Mouse (Mus musculus): ENCODE data around the gene Ajap1. TPM values are rescaled to one million over a fixed set of nuclear protein-coding genes. Genes with fewer than 3 reads are reported as not detected.

Ajap1 gene
- 8.9 and 9.8 TPM in 2 replicates for polyA plus RNA-seq (2014; fragmentation: Nextera tagmentation; extraction: Ambion mirVana)

DNA sequence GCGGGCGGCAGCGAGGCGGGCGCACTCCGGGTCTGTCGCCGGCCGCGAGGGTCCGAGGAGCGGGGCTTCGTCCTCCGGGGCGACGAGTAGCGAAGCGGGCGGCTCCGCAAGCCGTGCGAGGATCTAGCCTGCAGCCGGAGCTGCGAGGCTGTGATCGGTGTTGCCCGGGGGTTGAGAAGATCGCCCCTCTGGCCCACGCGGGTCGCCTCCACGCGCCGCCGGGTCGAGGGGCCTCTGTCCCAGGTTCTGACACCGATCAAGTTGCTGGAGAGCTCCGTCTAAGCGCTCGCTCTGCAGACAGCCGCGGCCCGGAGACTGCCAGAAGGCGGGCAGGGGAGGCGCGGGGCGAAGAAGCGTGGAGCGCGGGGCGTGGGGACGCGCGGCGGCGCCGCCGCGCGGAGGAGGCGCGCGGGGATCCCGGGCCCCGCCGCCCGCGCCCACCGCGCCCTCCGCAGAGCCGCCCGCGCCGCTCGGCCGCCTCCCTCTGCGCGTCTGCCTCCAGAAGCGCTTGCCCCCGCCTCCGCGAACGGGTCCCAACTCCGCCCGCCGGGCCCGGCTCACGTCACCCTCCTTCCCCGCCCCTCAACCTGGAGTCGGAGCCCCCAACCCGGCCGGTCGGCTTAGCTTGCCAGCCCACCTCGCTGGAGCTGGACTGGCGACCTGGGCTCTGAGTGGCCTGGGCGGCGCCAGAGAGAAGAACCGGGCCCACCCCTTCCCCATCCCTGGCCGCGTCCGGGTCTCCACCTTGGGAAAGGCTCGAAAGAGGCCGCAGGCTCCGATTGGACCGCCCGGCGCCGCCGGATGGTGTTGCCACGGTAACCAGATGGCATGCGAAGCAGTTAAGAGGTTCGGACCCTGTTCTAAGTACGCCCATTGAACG lies at the start of gene Ajap1:
Gene Ajap1, minus strand, starts transcription at position 353 of the 880 bp plus-strand sequence.
- under 1% methylated on average over 108 of the region's 114 CpGs for WGBS
- H3K27ac ChIP-seq (replicated peaks; ENCODE audit: low read depth, low read length) = peak within 1 kb of the TSS; percentile 82
- H3K36me3 ChIP-seq (ENCODE audit: control insufficient read depth, insufficient read depth, low read length) = no peaks in the 10 kb centered on the region
- H3K4me1 ChIP-seq (ENCODE audit: control insufficient read depth, insufficient read depth, low read length) = peaks cover 45% of the 10 kb centered on the region
- H3K27me3 ChIP-seq (ENCODE audit: control insufficient read depth, insufficient read depth, low read length) = 0 out of 2 replicates have a peak, but pooled peaks cover 3% of the 10 kb centered on the region
- no peaks in the 10 kb centered on the region for H3K9me3 ChIP-seq (ENCODE audit: control insufficient read depth, low read length)
- DNase-seq (peak; percentile 84), ATAC-seq (ENCODE audit: low FRiP score, low TSS enrichment) (peak; percentile 62)
- peak within 1 kb of the TSS; percentile 67 for H3K4me3 ChIP-seq (replicated peaks; ENCODE audit: low read depth, low read length)
- peak within 1 kb of the TSS; percentile 91 for H3K4me2 ChIP-seq (ENCODE audit: low read length)
- H3K9ac ChIP-seq (replicated peaks; ENCODE audit: low read length) = peak within 1 kb of the TSS; percentile 84

DNA sequence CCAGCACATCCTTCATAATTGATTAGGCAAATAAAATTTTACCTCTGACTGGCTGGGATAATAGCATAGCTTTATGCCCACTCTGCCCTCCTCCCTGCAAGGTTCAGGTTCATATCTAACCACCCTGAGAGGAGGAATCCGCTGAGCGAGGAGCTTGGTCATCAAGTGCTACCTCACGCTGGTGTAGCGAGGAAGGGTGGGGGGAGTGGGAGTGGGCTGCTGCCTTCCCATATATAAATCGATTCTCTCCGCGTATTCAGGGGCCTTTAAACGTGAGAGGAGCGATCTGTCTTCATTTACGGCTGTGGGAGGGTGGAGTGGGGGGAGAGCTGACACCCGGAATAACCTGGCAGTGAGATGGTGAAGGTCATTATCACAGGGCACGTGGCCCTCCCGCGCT lies 47.9 kb upstream of the Ajap1 start:
- H3K36me3 ChIP-seq (ENCODE audit: control insufficient read depth, insufficient read depth, low read length) = no peaks in the 10 kb centered on the region
- H3K9ac ChIP-seq (replicated peaks; ENCODE audit: low read length) = no peak overlapping the region
- H3K9me3 ChIP-seq (ENCODE audit: control insufficient read depth, low read length) = no peaks in the 10 kb centered on the region
- H3K4me1 ChIP-seq (ENCODE audit: control insufficient read depth, insufficient read depth, low read length) = no peaks in the 10 kb centered on the region
- no peaks in the 10 kb centered on the region for H3K27me3 ChIP-seq (ENCODE audit: control insufficient read depth, insufficient read depth, low read length)
- 74% methylated on average over 14 of the region's 14 CpGs for WGBS
- H3K27ac ChIP-seq (replicated peaks; ENCODE audit: low read depth, low read length) = no peak overlapping the region
- ATAC-seq (ENCODE audit: low FRiP score, low TSS enrichment) = no peak
- H3K4me3 ChIP-seq (replicated peaks; ENCODE audit: low read depth, low read length) = no peak overlapping the region
- H3K4me2 ChIP-seq (ENCODE audit: low read length) = no peak overlapping the region
- DNase-seq = no peak

DNA sequence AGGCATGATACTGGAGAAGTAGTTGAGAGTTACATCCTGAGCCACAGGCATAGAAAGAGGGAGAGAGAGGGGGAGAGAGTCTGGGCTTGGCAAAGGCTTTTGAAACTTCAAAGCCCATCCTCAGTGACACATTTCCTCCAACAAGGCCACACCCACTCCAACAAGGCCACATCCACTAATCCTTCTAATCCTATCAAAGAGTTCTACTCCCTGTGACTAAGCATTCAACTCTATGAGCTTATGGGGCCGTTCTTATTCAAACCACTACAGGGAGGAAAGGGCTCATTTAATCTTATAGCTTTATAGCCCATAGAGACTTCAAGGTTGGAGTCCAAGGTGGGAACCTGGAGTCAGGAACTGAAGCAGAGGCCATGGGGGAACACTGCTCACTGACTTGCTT lies 39.0 kb upstream of the Ajap1 start:
- WGBS = 14% methylated on average over 1 of the region's 1 CpGs
- no peak for ATAC-seq (ENCODE audit: low FRiP score, low TSS enrichment)
- H3K9me3 ChIP-seq (ENCODE audit: control insufficient read depth, low read length) = no peaks in the 10 kb centered on the region
- no peak for DNase-seq
- no peak overlapping the region for H3K9ac ChIP-seq (replicated peaks; ENCODE audit: low read length)
- no peaks in the 10 kb centered on the region for H3K27me3 ChIP-seq (ENCODE audit: control insufficient read depth, insufficient read depth, low read length)
- no peaks in the 10 kb centered on the region for H3K36me3 ChIP-seq (ENCODE audit: control insufficient read depth, insufficient read depth, low read length)
- no peak overlapping the region for H3K27ac ChIP-seq (replicated peaks; ENCODE audit: low read depth, low read length)
- no peak overlapping the region for H3K4me3 ChIP-seq (replicated peaks; ENCODE audit: low read depth, low read length)
- no peak overlapping the region for H3K4me2 ChIP-seq (ENCODE audit: low read length)
- no peaks in the 10 kb centered on the region for H3K4me1 ChIP-seq (ENCODE audit: control insufficient read depth, insufficient read depth, low read length)

DNA sequence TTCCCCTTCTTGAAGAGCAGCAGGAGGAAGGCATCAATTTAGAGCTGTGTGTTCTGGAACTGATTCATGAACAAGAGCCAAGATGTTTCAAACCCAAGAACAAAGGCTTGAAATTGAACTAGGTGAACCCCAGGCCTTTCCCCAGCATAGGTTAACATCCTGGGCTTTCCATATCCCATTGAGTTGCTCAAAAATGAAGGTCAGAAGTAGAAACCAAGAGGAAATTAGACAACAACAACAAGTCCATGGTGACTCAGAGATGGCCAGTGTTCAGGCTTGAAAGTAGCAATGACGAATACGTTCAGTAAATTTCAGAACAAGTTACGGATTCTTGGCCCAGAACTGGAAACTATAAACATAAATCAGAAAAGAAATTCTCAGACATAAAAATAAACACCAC lies 37.3 kb upstream of the Ajap1 start:
- no peak overlapping the region for H3K9ac ChIP-seq (replicated peaks; ENCODE audit: low read length)
- DNase-seq = no peak
- no peak overlapping the region for H3K4me3 ChIP-seq (replicated peaks; ENCODE audit: low read depth, low read length)
- H3K4me2 ChIP-seq (ENCODE audit: low read length) = no peak overlapping the region
- H3K27ac ChIP-seq (replicated peaks; ENCODE audit: low read depth, low read length) = no peak overlapping the region
- WGBS = 89% methylated on average over 3 of the region's 3 CpGs
- no peak for ATAC-seq (ENCODE audit: low FRiP score, low TSS enrichment)
- H3K9me3 ChIP-seq (ENCODE audit: control insufficient read depth, low read length) = no peaks in the 10 kb centered on the region
- no peaks in the 10 kb centered on the region for H3K27me3 ChIP-seq (ENCODE audit: control insufficient read depth, insufficient read depth, low read length)
- H3K4me1 ChIP-seq (ENCODE audit: control insufficient read depth, insufficient read depth, low read length) = no peaks in the 10 kb centered on the region
- no peaks in the 10 kb centered on the region for H3K36me3 ChIP-seq (ENCODE audit: control insufficient read depth, insufficient read depth, low read length)

DNA sequence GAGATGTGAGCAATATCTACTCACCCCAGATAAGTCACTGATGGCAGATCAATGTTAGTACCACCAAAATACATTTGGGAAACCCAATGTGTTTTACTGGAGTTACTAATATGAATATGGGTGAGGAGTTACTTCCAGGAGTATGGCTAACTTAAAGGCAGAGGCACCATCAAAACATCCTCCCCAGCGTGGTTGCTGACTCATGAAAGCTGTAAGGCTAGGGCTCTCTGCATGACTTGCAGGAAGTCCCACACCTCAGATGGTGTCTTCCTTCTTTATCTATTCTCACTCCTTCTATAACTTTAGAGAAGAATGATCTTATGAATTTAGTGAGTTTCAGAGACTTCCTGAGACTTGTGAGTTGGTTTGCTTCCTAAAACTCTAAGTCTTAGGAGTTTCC lies 36.7 kb upstream of the Ajap1 start:
- H3K9me3 ChIP-seq (ENCODE audit: control insufficient read depth, low read length) = no peaks in the 10 kb centered on the region
- H3K4me1 ChIP-seq (ENCODE audit: control insufficient read depth, insufficient read depth, low read length) = no peaks in the 10 kb centered on the region
- no peaks in the 10 kb centered on the region for H3K36me3 ChIP-seq (ENCODE audit: control insufficient read depth, insufficient read depth, low read length)
- no peak overlapping the region for H3K9ac ChIP-seq (replicated peaks; ENCODE audit: low read length)
- WGBS = 86% methylated on average over 1 of the region's 1 CpGs
- H3K27ac ChIP-seq (replicated peaks; ENCODE audit: low read depth, low read length) = no peak overlapping the region
- DNase-seq = no peak
- H3K4me3 ChIP-seq (replicated peaks; ENCODE audit: low read depth, low read length) = no peak overlapping the region
- H3K4me2 ChIP-seq (ENCODE audit: low read length) = no peak overlapping the region
- ATAC-seq (ENCODE audit: low FRiP score, low TSS enrichment) = no peak
- H3K27me3 ChIP-seq (ENCODE audit: control insufficient read depth, insufficient read depth, low read length) = no peaks in the 10 kb centered on the region

DNA sequence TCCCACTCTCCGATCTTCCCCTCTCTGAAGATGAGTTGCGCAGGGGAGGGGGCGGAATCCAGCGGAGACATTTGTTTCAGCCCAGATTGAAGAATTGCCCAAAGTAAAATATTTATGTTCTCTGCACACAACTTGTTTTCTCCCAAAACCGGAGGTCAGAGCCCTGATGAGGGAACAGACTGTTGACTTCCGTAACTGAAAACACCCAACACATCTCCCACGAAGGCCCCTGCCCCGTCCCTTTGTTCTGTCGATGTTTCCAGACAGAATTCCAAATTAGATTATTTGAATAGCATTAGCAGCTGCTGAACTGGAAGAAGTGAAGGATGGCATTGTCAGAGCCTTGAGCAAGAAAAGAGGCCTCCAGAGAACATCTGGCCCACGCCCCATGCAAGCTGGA lies 33.2 kb upstream of the Ajap1 start:
- Histone ChIP-seq H3K4me1 (ENCODE audit: control insufficient read depth, insufficient read depth, low read length) (no peaks in the 10 kb centered on the region), H3K9me3 (ENCODE audit: control insufficient read depth, low read length) (no peaks in the 10 kb centered on the region), H3K27ac (replicated peaks; ENCODE audit: low read depth, low read length) (no peak overlapping the region), H3K9ac (replicated peaks; ENCODE audit: low read length) (no peak overlapping the region), H3K4me3 (replicated peaks; ENCODE audit: low read depth, low read length) (no peak overlapping the region), H3K36me3 (ENCODE audit: control insufficient read depth, insufficient read depth, low read length) (no peaks in the 10 kb centered on the region), H3K27me3 (ENCODE audit: control insufficient read depth, insufficient read depth, low read length) (no peaks in the 10 kb centered on the region), H3K4me2 (ENCODE audit: low read length) (no peak overlapping the region)
- no peak for ATAC-seq (ENCODE audit: low FRiP score, low TSS enrichment)
- 50% methylated on average over 10 of the region's 10 CpGs for WGBS
- no peak for DNase-seq

DNA sequence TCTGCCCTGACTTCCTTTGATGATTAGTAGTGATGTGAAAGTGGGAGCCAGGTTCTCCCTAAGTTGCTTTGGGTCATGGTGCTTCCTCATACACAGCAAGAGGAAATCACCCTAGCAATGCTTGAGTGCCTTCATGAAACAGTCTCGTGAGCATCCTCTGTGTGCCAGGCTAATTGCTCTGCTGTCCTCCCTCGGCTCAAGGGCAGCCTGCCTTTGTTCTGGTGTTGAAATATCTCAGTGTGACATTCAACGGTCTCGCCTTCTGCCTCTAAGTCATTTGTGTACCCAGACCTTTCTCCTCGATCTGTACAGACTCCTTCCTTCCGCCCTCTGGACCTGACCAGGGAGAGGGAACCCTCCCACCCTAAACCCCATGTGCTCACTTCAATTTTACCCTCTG lies 31.5 kb upstream of the Ajap1 start:
- ATAC-seq (ENCODE audit: low FRiP score, low TSS enrichment) = no peak
- no peak overlapping the region for H3K4me3 ChIP-seq (replicated peaks; ENCODE audit: low read depth, low read length)
- no peak overlapping the region for H3K9ac ChIP-seq (replicated peaks; ENCODE audit: low read length)
- no peak for DNase-seq
- H3K4me2 ChIP-seq (ENCODE audit: low read length) = no peak overlapping the region
- no peaks in the 10 kb centered on the region for H3K9me3 ChIP-seq (ENCODE audit: control insufficient read depth, low read length)
- no peaks in the 10 kb centered on the region for H3K4me1 ChIP-seq (ENCODE audit: control insufficient read depth, insufficient read depth, low read length)
- H3K27me3 ChIP-seq (ENCODE audit: control insufficient read depth, insufficient read depth, low read length) = no peaks in the 10 kb centered on the region
- WGBS = 64% methylated on average over 6 of the region's 6 CpGs
- H3K36me3 ChIP-seq (ENCODE audit: control insufficient read depth, insufficient read depth, low read length) = no peaks in the 10 kb centered on the region
- H3K27ac ChIP-seq (replicated peaks; ENCODE audit: low read depth, low read length) = no peak overlapping the region

DNA sequence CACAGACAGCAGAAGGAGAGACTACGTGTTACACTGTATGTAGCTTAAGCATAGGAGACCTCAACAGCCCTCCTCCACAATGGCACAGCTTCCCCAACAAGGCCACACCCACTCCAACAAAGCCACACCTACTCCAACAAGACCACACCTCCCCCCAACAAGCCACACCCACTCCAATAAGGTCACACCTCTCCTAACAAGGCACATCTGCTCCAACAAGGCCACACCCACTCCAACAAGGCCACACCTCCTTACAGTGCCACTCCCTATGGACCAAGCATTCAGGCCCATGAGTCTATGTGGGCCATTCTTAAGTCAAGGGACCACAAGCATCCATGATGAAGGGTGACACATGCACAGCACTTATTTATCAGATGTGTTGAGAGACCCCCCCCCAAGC lies 28.9 kb upstream of the Ajap1 start:
- Histone ChIP-seq H3K9me3 (ENCODE audit: control insufficient read depth, low read length) (no peaks in the 10 kb centered on the region), H3K27ac (replicated peaks; ENCODE audit: low read depth, low read length) (no peak overlapping the region), H3K9ac (replicated peaks; ENCODE audit: low read length) (no peak overlapping the region), H3K27me3 (ENCODE audit: control insufficient read depth, insufficient read depth, low read length) (no peaks in the 10 kb centered on the region), H3K4me1 (ENCODE audit: control insufficient read depth, insufficient read depth, low read length) (no peaks in the 10 kb centered on the region), H3K4me2 (ENCODE audit: low read length) (no peak overlapping the region), H3K4me3 (replicated peaks; ENCODE audit: low read depth, low read length) (no peak overlapping the region), H3K36me3 (ENCODE audit: control insufficient read depth, insufficient read depth, low read length) (no peaks in the 10 kb centered on the region)
- DNase-seq = no peak
- no peak for ATAC-seq (ENCODE audit: low FRiP score, low TSS enrichment)
- 100% methylated on average over 1 of the region's 1 CpGs for WGBS

DNA sequence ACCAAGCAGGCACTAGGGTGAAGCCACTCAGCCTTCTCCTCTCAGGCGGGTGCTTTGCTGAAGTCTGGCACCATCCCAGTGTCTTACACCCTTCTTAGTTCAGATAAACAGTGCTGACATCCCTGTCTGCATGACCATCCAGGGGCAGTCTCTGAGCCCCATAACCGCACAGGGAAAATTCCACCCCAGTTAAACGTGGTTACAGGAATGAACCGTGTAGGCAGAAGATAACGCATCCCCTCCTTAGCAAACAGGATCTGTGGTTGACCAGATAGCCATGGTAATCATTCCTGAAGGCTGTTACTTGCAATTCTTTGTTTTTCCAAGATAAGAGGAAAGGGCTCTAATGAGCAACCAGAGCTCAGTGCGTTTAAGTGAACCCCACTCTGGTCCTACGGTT lies 19.3 kb upstream of the Ajap1 start:
- no peaks in the 10 kb centered on the region for H3K36me3 ChIP-seq (ENCODE audit: control insufficient read depth, insufficient read depth, low read length)
- 87% methylated on average over 7 of the region's 7 CpGs for WGBS
- H3K27me3 ChIP-seq (ENCODE audit: control insufficient read depth, insufficient read depth, low read length) = no peaks in the 10 kb centered on the region
- no peak overlapping the region for H3K4me2 ChIP-seq (ENCODE audit: low read length)
- no peak overlapping the region for H3K9ac ChIP-seq (replicated peaks; ENCODE audit: low read length)
- H3K27ac ChIP-seq (replicated peaks; ENCODE audit: low read depth, low read length) = no peak overlapping the region
- ATAC-seq (ENCODE audit: low FRiP score, low TSS enrichment) = no peak
- no peak overlapping the region for H3K4me3 ChIP-seq (replicated peaks; ENCODE audit: low read depth, low read length)
- H3K4me1 ChIP-seq (ENCODE audit: control insufficient read depth, insufficient read depth, low read length) = no peaks in the 10 kb centered on the region
- H3K9me3 ChIP-seq (ENCODE audit: control insufficient read depth, low read length) = no peaks in the 10 kb centered on the region
- no peak for DNase-seq

All from midbrain, embryonic 14.5 days (tissue).